Mouse (Mus musculus) heart, adult 8-10 months (tissue): ENCODE results near the gene Rnf185. TPM values are rescaled to one million over a fixed set of nuclear protein-coding genes. Genes with fewer than 3 reads are reported as not detected.

ENCODE experiments used
- DNase-seq: peaks from one replicate; pipeline ENCODE4 v3.0.0; 2022; ENCODE audit warnings: low spot score
- total RNA-seq, 4 experiments: library from RNA; stranded (reverse); gene quantifications; 2 replicates each; pipeline ENCODE4 v1.2.4; 2022

Rnf185 gene
- total RNA-seq, result 10 to 100 TPM; 18.9 to 23.0 (median 20.4) TPM

DNA sequence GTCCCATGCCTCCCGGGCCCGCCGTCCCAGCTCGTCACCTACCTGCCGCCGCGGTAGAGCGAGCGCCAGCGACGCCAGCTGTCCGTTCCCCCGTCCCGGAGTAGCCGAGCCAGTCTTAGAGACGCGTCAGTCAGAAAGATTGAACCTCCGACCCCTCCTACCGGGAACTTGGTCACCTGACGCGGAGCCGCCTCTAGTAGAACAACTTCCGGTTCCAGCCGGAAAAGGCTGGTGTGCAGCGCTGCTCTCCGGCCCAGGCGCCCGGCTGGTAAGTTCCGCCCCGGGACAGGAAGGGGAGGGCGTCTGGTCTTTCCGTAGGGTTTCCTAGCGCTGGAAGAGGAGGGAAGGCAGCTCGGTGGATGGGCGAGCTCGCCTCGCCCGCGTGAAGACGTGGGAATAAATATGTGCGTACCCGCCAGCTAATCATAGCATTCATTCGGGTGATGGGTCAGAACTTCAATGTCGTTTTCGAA is at the start of gene Rnf185:
Rnf185 (minus strand) TSS at position 197 of the 473 bp plus-strand sequence.
- DNase-seq, result peak; percentile 96

DNA sequence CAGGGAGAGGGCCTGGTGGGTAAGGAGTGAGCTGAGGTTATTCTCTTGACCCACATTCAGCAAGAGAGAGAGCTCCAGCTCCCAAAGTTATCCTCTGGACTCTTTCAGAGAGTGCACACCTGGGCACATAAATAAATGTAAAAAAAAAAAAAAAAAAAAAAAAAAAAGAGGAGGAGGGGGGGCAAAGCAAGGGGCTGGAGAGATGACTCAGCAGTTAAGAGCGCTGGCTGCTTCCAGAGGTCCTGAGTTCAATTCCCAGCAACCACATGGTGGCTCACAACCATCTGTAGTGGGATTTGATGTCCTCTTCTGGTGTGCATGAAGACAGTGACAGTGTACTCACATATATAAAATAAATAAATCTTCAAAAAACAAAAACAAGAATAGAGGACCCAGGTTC is 45.1 kb upstream of the Rnf185 start:
- no peak for DNase-seq

DNA sequence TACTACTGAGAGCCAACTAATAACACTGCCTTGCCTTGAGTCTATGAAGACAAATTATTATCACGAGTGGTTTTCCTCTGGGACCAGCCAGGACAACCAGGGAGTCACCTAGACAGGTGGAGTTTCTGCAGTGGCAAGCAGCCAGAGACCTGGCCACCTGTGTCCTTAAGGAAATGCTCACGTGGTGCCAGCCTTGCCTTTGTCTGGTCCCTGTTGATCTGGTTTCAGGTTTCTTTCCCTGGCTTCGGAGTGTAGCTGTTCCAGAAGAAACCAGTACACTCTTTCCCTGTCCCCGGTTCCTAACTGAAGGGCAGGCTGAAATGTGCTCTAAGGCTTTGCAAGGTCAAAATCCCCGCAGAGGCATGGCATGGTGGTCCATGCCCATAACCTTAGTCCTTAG is 44.6 kb upstream of the Rnf185 start:
- no peak for DNase-seq

DNA sequence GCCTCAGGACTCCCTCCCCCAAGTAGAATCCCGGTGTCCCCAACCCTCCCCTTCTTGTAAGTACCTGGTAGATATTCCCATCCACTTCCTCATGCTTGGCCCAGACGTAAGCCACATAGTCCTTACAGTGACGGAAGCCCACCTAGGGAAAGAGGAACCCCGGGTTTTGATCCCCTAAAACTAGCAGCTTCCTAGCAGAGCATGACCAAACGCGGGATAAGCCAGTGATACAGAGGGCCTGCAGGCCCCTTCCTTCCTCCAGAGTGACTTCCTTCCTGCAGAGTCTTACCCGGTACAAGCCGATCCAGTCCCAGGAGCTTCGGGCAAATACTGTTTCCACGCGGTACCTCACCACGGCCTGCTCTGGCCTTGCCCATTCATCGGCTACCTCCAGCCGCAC is 43.3 kb upstream of the Rnf185 start:
- DNase-seq, result no peak

DNA sequence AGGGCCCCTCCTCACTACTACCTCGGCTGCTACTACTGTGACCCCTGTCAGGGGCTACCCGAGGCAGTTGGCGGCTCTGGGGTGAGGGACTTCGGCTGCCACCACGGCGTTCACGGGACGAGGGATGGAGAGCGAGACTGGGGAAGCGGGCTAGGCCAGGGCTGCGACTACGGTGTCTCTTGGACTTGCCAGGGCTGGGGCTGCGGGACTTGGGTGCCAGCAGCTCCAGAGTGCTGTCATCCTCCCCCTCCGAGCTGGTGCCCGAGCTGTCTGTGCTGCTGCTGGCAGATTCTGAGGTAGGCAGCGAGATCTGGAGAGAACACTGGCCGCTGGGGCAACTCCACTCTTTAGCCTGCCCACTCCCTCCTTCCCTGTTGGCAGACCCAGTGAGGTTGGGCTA is 42.7 kb upstream of the Rnf185 start:
- DNase-seq, result no peak

DNA sequence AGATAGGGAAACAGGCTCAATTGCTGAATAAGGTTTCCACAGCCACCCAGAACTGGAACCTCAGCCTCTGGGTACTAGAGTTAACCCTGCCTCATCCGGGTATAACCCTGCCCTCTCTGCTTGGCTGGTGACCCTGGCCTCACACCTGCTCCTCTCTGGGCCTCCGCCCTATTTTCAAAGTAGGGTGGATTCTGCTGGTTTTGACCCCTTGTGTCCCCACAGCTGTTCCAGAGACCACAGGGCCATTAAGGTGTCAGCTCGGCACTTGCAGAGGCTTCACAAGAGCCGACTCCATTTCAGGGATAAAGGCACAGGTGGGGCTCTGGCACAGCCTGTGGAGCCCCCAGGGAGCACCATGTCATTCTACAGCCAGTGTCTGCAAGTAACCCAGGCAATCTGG is 40.6 kb upstream of the Rnf185 start:
- no peak for DNase-seq

DNA sequence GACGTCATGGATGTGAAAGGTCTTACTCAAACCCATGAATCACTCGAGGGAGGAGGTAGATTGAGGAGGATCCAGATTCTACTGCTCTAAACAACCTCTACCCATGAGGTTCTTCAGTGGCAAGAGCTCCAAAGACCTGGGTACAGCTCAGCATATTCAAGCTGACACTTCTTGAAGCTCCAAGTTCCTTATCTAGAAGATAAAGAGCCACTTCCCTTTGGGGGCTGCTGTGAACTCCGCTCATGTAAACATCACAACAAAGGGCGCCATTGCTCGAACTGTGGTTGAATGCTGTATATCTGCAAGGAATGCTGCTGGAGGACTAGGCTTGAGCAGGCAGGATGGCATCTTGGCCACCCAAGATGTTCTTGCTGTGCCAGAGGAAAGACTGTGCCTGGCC is 36.9 kb upstream of the Rnf185 start:
- no peak for DNase-seq

DNA sequence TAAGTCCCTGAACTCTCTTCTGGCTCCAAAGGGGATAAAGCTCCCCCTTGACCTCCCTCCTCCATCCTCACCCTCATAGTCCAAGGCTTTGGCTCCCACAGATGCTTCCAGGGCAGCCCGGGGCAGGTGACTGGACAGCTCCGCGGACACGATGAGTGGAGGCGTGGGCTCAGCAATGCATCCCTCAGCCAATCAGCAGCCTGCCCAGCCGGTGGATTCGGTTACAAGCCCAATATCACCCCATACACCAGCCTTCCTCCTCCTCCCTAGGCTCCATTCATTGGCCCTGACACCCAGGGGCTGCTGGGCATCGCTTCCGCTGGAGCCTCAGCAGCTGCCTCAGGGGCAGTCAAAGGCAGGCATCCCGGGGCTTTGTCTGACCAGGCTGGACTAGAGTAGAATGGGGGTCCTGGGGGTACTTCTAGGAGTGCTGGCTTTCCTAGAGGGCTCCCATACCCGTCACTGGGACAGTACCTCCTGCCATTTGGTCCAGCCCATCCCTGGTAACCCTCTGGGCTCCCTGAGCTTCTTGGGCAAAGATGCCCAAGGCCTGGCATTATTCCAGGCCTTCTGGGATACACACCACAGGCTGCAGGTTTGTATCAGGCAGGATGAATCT is 35.9 kb upstream of the Rnf185 start, which contains the start of gene Pla2g3:
Pla2g3 (plus strand) TSS at position 333 of the 619 bp plus-strand sequence.
- no peak for DNase-seq

DNA sequence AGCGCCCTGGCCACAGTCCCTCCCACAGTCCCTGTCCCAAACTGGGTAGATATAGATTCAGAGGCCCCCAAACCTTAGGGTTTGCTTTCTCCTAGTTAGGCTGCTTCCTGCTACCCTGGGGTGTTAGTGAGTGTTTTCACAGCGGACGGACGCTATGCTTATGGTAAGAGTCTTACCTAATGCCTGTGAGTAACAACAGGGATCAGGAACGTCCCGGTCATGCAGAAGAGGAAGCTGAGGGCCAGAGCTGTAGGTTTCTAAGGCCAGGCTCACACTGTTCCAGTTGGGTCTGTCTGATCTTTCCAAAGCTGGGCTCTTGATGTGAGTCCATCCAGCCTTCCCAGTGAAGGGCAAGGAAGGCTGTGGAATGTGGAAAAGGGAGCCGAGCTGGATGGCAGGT is 34.2 kb upstream of the Rnf185 start:
- no peak for DNase-seq

DNA sequence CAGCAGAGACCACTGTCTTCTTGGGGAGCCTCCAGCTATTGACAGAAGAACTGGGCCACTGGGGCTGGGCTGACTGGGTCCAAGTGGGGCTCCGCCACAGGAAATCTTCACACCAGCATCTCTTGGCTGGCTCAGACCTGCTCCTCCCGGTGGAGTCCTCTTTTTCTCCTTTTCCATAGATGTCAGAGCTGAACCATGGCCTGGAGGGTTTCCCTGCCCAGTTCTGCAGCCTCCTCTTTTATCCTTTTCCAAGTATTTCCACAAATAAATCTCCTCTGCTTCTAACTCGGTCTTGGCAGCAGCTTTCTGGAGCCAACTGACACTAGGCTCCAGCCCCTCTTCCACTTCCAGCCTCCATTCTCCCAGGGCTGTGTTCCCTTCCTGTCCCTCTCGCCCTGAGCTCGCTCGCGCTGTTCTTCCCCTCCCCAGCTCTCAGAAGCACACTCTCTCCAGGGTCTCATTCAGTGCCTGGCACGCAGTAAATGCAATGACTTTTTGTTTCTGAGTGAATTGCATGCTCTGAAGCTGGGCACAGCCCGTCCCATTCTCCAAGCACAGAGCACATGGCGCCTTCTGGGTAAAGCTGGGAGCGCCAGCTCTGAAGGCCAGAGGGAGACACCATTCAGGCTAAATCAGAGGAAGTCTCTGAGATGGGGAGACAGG is 31.9 kb upstream of the Rnf185 start:
- DNase-seq, result no peak

DNA sequence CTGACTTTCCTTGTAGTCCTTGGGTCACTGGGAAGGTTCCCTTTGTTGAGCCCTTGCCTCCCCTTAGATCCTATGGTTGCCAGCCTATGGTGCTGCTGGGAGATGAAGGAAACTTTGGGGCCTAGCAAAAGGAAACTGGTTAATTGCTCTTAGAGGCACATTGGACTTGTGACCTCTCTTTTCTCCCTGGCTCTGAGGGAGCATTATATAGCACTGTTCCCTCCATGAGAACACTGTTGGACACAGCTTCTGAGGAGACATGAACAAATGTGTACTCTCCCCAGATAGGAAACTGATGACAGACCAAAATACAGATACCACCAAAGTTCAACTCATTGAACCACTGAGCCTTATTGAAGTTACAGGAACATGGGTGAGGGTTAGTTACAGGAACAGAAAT is 23.3 kb upstream of the Rnf185 start:
- no peak for DNase-seq

DNA sequence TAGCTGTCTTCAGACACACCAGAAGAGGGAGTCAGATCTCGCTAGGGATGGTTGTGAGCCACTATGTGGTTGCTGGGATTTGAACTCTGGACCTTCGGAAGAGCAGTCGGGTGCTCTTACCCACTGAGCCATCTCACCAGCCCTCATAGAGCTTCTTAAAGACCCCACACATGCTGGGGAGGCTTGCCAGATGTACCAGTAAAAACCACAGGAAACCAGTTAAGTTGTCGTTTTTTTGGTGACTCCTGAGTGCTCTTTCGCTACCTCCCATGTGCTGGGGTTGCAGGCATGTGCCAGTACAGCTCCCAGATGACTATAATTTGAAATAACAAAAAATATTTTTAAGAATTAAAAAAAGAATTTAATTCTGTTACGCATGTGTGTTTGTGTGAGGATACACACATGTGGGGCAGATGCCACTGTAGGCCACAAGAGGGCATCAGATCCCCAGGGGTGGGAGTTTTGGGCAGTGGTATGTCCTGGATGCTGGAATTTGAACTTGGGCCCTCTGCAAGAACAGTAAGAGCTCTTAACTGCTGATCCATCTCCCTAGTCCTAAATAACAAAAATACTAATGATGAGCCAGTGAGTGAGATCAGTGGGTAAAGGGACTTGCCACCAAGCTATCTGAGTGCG is 22.4 kb upstream of the Rnf185 start:
- DNase-seq, result no peak

DNA sequence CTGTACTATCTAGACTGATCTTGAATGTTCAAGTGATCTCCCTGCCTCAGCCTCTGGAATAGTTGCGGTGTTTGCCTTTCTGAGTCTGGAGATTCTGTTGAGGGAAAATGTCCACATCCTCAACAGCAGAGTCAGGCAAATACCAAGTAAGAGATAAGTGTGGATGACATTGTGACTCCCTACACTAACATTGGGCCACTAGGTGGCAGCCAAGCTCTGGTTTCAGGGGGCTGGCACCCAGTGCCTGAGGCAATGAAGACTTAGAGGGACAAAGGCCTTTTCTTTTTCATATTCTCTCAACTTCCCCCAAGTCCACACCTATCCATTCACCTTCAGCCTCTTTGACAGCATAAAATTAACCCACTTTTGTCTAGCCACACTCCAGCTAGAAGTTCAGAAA is 20.3 kb upstream of the Rnf185 start:
- DNase-seq, result peak; percentile 83

DNA sequence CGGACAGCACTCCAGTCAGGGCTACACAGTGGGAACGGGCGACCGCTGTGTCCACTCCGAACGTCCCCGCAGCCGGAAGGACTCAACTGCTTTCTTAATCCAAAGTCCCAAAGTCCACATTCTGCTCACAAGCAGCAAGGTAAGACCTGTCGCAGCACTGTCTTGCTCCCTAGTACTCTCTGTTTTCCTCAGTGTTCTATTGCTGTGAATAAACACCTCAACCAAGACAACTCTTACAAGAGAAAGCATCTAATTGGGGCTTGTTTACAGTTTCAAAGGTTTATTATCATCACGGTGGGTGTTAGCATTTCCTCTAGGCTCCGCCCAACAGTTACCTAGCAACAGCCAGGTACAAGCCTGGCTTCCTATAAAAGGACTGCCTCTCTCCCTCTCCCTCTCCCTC is 19.3 kb upstream of the Rnf185 start:
- no peak for DNase-seq

DNA sequence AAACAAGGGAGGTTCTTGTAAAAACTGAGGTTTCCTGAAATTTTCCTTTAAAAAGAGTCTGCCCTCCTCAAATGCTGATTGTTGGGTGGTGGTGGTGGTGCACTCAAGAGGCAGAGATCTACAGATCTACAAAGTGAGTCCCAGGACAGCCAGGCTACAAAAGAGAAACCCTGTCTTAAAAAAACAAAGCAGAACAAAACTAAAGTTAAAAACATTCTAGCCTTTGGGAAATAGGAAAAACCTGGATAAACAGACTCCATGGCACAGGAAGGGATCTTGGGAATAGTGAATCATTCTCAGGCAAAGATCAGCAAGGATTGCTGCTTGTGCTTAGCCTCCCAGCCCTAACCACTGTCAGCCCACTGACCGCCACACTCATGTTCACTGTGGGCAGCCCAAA is 10.7 kb upstream of the Rnf185 start:
- no peak for DNase-seq

DNA sequence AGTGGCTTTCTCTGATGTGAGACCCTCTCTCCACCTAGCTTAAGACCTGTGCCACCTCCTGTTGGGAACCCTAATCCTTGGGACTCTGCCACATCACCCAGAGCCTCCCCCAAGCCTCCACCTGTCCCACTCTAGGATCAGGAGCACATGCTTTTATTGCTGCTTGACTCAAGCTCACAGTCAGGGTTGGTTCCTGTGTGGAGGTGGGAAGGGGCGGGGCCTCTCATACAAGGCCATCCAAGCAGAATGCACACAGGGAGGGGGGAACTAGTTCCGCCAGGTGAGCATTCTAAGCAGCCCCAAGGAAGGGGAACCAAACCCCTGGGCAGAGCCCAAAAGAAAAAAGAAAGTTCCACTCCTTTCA is 6.9 kb upstream of the Rnf185 start:
- no peak for DNase-seq

DNA sequence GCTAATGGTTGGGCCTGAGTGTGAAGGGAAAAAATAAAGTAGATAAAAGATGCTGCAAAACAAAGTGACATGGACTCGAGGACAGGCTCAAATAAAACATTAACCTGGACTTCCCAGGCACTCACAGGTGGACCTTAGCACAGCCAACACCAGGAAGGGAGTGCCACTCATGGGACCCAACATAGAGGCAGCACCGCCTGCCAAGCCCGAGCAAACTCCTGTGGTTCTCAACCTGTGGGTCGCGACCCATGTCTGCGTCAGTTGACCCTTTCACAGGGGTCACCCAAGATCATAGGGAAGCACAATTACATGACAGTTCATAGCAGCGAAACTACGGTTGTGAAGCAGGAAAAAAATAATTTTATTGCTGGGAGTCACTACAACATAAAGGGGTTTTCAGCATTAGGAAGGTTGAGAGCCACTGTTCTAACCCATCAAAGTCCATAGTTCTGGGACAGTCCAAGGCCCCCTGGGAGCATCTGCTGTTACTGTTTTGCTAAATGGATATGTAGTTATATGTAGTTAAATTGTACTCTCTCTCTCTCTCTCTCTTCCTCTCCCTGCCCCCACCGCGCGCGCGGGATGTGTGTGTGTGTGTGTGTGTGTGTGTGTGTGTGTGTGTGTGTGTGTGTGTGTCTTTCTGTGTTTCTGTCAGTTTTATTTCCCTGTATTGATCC is 6.4 kb upstream of the Rnf185 start:
- DNase-seq, result no peak

DNA sequence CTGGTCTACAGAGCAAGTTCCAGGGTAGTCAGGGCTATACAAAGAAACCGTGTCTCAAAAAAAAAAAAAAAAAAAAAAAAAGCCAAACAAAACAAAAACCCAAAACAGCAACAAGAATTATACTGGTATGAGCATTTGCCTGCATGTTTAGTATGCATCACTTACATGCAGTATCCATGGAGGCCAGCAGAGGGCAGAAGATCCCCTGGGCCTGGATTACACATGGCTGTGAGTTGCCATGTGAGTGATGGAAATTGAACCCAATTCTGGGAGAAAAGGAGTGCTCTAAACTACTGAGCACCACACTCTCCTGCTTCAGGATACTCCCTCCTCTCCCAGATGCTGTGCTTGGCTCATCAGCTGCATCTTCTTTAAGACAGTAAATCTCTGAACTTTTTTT is 4.2 kb upstream of the Rnf185 start:
- DNase-seq, result peak; percentile 49

DNA sequence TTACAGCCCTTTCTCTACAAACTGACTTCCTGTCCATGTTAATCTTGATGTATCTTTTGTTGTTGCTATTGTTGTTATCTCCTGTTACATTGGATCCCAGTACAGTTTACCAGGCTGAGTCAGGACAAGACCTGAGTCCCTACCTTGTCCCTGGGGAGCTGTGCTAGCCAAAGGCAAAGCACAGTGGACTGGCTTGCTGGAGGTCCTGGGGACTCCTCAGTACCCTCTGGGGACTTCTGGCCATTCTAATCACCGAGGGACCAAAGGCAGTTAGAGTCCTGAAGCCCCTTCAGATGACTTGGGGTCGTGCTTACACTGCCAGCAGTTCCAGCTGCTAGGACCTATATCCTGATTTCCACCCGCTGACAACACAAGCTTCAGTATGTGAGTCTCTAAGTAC is 2.3 kb upstream of the Rnf185 start:
- DNase-seq, result no peak

DNA sequence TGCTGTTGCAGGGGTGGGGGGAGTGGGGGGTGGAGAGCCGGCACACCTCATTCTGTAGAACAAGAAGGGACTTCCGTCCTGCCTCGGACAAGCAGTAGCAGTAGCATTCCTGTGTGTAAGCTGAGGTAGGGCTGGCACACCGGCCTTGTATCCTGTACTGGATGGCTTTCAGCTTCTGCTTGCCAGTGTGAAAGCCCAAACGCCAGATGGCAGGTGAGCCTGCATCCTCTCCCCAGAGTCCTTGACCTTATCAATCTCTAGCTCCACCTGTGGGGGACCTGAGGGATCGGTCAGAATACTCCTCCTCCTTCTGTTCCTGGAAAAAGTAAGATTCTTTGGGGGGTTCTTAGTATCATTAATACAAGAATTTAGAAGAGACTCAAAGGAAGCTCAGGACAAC is 1.3 kb upstream of the Rnf185 start:
- no peak for DNase-seq

DNA sequence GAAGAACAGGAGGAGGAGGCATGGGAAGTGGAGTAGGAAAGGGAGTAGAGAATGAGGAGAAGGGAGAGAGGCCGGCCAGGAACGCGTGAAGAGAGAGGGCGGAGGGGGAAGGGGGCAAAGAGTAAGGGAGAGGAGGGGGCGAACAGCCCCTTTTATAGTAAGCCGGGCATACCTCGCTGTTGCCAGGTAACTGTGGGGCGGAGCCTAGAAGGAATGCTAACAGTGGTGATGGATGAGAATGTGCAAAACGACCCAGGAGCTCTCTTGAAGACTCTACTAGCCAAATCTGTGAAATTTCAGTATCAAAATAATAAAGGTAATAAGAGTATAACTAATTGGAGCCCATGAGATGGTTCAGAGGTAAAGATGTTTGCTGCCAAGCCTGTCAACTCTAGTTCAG is 606 bp upstream of the Rnf185 start:
- DNase-seq, result no peak

DNA sequence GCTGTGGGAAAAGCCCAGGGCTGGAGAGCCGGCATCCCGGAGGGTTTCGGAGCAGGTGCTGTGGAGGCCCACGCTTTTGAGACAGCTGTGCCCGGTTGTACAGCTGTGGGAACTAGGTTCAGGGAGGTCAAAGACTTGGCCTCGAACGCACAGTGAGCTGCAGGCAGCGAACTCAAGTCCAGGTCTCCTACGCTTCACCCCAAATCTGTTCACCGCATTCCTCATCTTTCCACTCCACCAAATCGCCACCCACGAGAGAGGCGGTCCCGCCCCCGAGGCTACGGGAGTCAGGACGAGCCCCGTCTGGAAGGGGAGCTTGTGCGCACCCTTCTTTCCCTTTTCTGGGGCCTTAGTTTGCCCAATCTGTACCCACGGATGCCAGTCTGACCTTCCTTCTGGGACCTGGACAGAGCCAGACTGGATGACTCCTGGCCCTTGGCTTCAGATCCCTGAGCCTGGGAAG is 431 bp downstream of the Rnf185 start:
- no peak for DNase-seq

DNA sequence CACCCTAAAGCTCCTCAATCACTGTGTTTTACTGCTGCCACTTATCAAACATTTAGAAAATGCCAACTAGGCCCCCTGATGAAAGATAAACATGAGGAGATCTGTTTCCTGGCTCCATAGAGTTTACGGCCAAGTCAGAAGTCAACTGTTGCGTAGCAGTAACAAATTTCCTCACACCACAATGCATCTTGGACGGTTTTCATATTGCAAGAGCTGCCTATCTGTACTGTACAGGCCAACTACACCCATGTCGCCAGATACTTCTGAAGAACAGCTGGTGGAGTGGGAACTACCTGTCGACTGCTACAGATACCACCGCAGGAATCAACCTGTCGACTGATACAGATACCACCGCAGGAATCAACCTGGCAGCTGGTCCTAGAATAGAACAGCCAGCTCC is 7.3 kb downstream of the Rnf185 start:
- no peak for DNase-seq
